8 mouse cellular contexts compared by ENCODE assay signal in the genomic region with DNA sequence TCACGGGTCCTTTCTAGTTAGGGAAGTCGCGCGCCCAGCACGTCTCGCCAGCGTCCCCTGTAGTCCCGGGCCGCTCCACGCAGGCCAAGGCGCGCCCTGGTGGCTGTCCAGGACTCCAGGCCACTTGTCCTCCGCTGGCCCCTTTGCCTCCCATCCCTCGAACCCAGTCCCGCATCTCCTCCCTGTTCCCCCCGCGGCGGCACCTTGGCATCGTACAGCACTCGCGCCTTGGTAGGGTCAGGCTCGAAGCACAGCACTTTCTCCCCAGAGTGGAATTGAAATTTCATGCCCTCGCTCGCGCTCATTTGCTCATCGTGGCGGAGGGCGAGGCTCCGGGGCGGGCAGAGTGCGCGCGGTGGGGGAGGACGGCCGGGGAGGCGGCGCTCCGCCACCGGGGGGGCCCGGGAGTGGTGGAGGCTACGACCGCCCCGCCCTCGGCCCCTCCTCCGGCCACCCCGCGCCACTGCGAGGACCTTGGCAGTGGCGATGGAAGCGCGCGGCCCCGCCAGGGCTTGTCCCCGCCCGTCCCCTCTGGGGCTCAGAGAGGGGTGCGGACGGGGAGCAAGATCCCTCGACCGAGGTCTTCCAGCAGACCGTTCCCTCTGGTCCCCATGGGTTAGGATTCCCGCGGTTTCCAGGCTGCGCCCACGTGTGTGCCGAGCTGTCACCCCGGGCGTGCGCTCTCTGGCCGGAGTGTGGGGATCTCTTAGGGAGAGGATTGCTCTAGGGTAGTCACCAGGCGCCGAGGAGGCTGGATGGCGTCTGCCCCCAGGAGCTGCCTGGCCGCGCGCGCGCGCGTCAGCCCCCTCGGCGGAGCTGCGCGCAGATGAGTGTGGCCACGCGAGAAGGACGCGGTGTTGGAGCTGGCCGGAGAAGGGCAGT. TPM values are rescaled to one million over a fixed set of nuclear protein-coding genes. Genes with fewer than 3 reads are reported as not detected.
DNase-seq lines count a peak whose midpoint lies in the region; ATAC-seq and TF ChIP-seq lines count a peak whose summit lies in the region.

A gene (minus strand): TSS at position 374 of the 882 bp plus-strand sequence.

- H3K27ac ChIP-seq in hindbrain, embryonic 11.5 days (ENCODE audit: low read depth, low read length) = peak within 1 kb of the TSS; percentile 85
- peak within 1 kb of the TSS; percentile 94 for H3K27ac ChIP-seq in lung, postnatal 0 days (ENCODE audit: low read length)

- peak within 1 kb of the TSS; percentile 69 for H3K4me2 ChIP-seq in hindbrain, embryonic 11.5 days (replicated peaks; ENCODE audit: low read depth, low read length)
- peak within 1 kb of the TSS; percentile 69 for H3K4me2 ChIP-seq in lung, postnatal 0 days (replicated peaks; ENCODE audit: low read depth, low read length)

- H3K4me1 ChIP-seq in hindbrain, embryonic 11.5 days (replicated peaks; ENCODE audit: control insufficient read depth, insufficient read depth, low read length) = no peaks in the 10 kb centered on the region
- H3K4me1 ChIP-seq in lung, postnatal 0 days (ENCODE audit: insufficient read depth, low read depth, low read length) = no peaks in the 10 kb centered on the region

- no peaks in the 10 kb centered on the region; the same call in 1 of the 2 replicates for H3K27me3 ChIP-seq in hindbrain, embryonic 11.5 days (ENCODE audit: control insufficient read depth, insufficient read depth, low read length)
- H3K27me3 ChIP-seq in lung, postnatal 0 days (replicated peaks; ENCODE audit: insufficient read depth, low read length) = no peaks in the 10 kb centered on the region

- no peaks in the 10 kb centered on the region for H3K36me3 ChIP-seq in hindbrain, embryonic 11.5 days (ENCODE audit: control insufficient read depth, insufficient read depth, low read length)
- H3K36me3 ChIP-seq in lung, postnatal 0 days (ENCODE audit: insufficient read depth, low read length) = no peaks in the 10 kb centered on the region

- peak within 1 kb of the TSS; percentile 68 for H3K9ac ChIP-seq in hindbrain, embryonic 11.5 days (ENCODE audit: low read depth, low read length)
- peak within 1 kb of the TSS; percentile 52 for H3K9ac ChIP-seq in lung, postnatal 0 days (replicated peaks; ENCODE audit: low read depth)

- TF ChIP-seq EP300 in lung, postnatal 0 days (IDR thresholded peaks at IDR 0.05) = no peak

- DNase-seq in Muller cell, postnatal 12 days (ENCODE audit: inconsistent ontology term) = peak; percentile 91
- DNase-seq in cerebellum, adult 9-11 months = peak; percentile 90
- DNase-seq in frontal cortex, postnatal 10 days (ENCODE audit: low spot score in 2 of 2) = peak; percentile 69 to 81
- DNase-seq in hindbrain, embryonic 11.5 days (ENCODE audit: low spot score) = peak; percentile 82
- peak; percentile 69 to 84 for DNase-seq in layer of hippocampus, postnatal 10 days (ENCODE audit: low spot score in 2 of 2)
- DNase-seq in lung, postnatal 0 days (ENCODE audit: low spot score) = peak; percentile 89
- DNase-seq in ovary, postnatal 10 days (ENCODE audit: low spot score) = peak; percentile 56
- peak; percentile 70 to 77 for DNase-seq in thymus, postnatal 10 days (ENCODE audit: low spot score in 2 of 2)

- H3K9me3 ChIP-seq in hindbrain, embryonic 11.5 days (ENCODE audit: control insufficient read depth, low read length) = no peaks in the 10 kb centered on the region
- H3K9me3 ChIP-seq in lung, postnatal 0 days (ENCODE audit: low read length) = no peaks in the 10 kb centered on the region

- peak; percentile 91 for ATAC-seq in hindbrain, embryonic 11.5 days (ENCODE audit: low FRiP score)
- ATAC-seq in lung, postnatal 0 days = peak; percentile 93

- H3K4me3 ChIP-seq in hindbrain, embryonic 11.5 days (ENCODE audit: low read depth, low read length) = peak within 1 kb of the TSS; percentile 45
- peak within 1 kb of the TSS; percentile 47 for H3K4me3 ChIP-seq in lung, postnatal 0 days (ENCODE audit: low read depth, low read length)

- WGBS in hindbrain, embryonic 11.5 days = 19% methylated on average over 60 of the region's 88 CpGs
- 22% methylated on average over 44 of the region's 88 CpGs for WGBS in lung, postnatal 0 days

- peak; percentile 74 for TF ChIP-seq CTCF in lung, postnatal 0 days (IDR thresholded peaks at IDR 0.05)

RNA-seq across cellular contexts. Expression of the gene that starts here (rescaled TPM):
- polyA plus RNA-seq in hindbrain, embryonic 11.5 days (2014; fragmentation: Nextera tagmentation; extraction: Ambion mirVana) = 28.3 and 36.9 TPM in 2 replicates
- total RNA-seq in layer of hippocampus, postnatal 10 days (2021) = 10 to 100 TPM; 22.5 to 22.9 TPM
- polyA plus RNA-seq in lung, postnatal 0 days (2015; fragmentation: Nextera tagmentation; extraction: Ambion mirVana) = 23.8 and 25.3 TPM in 2 replicates

Comparison
In these comparisons a context has a peak if more than half of its experiments do, and no peak if none do; other contexts are left out.
1. Peak in every context shown above with its lines: DNase-seq, ATAC-seq, H3K4me3 ChIP-seq and H3K27ac ChIP-seq.